ENCODE assay signal across 10 mouse cellular contexts in genomic region chr6:72768804-72769203, GRCm38 (mm10). TPM values are rescaled to one million over a fixed set of nuclear protein-coding genes. Genes with fewer than 3 reads are reported as not detected.
DNase-seq lines count a peak whose midpoint lies in the region; ATAC-seq lines count a peak whose summit lies in the region.
"Had no signal": no experiment of that assay in that cellular context is flagged by ENCODE, and none has a peak within 500 bp of the region (broad histone marks: within the 10 kb centered on the region; RNA-seq: fewer than 3 reads in every experiment).

No protein-coding gene starts in this region.

- intact Hi-C loops in gastrocnemius, postnatal 14 days (cut with DNase I; ENCODE audit: low total_unique reads): no loop called here

- 0 out of 2 replicates have a peak, but pooled peaks cover 4% of the 10 kb centered on the region for H3K9me3 ChIP-seq in heart, embryonic 10.5 days
- no peaks in the 10 kb centered on the region for H3K9me3 ChIP-seq in kidney, embryonic 15.5 days (replicated peaks)
- no peaks in the 10 kb centered on the region for H3K9me3 ChIP-seq in lung, embryonic 15.5 days
- H3K9me3 ChIP-seq: liver, embryonic 15.5 days had no signal

- 88% methylated on average over 9 of the region's 9 CpGs for WGBS in heart, embryonic 10.5 days
- WGBS in kidney, embryonic 15.5 days: 71% methylated on average over 9 of the region's 9 CpGs
- WGBS in lung, embryonic 15.5 days: 43% methylated on average over 9 of the region's 9 CpGs

- peaks cover 37% of the 10 kb centered on the region for H3K4me1 ChIP-seq in heart, embryonic 10.5 days
- peaks cover 42% of the 10 kb centered on the region for H3K4me1 ChIP-seq in kidney, embryonic 15.5 days
- H3K4me1 ChIP-seq in lung, embryonic 15.5 days: peaks cover 42% of the 10 kb centered on the region

- no peaks in the 10 kb centered on the region for H3K27me3 ChIP-seq in heart, embryonic 10.5 days (ENCODE audit: insufficient read depth, poor library complexity, severe bottlenecking)
- no peaks in the 10 kb centered on the region for H3K27me3 ChIP-seq in kidney, embryonic 15.5 days
- no peaks in the 10 kb centered on the region for H3K27me3 ChIP-seq in lung, embryonic 15.5 days
- H3K27me3 ChIP-seq: liver, embryonic 15.5 days had no signal

- peak; percentile 73 to 80 for DNase-seq in heart, adult 18-20 months
- DNase-seq in heart, embryonic 10.5 days (ENCODE audit: low spot score): no peak
- DNase-seq in cerebellum, adult 8-10 months: peak; percentile 8
- DNase-seq in gastrocnemius, postnatal 14 days: peak; percentile 59
- peak; percentile 58 for DNase-seq in testis, postnatal 14 days (ENCODE audit: low spot score)
- DNase-seq in embryo, embryonic 9.5 days (ENCODE audit: extremely low spot score): no peak

- no peak overlapping the region for H3K4me2 ChIP-seq in kidney, embryonic 15.5 days
- no peak overlapping the region for H3K4me2 ChIP-seq in lung, embryonic 15.5 days
- H3K4me2 ChIP-seq: liver, embryonic 15.5 days had no signal

- H3K4me3 ChIP-seq in heart, embryonic 10.5 days: no peak overlapping the region
- H3K4me3 ChIP-seq in kidney, embryonic 15.5 days (replicated peaks): no peak overlapping the region
- H3K4me3 ChIP-seq in lung, embryonic 15.5 days: no peak overlapping the region
- H3K4me3 ChIP-seq: liver, embryonic 15.5 days had no signal

- ATAC-seq in kidney, embryonic 15.5 days (replicated peaks; ENCODE audit: low FRiP score): 0 out of 2 replicates have a peak, but pooled peaks have one; percentile 15
- peak; percentile 48; the same call in 1 of the 2 replicates for ATAC-seq in lung, embryonic 15.5 days (ENCODE audit: borderline replicate concordance, extremely low read depth, low FRiP score, low TSS enrichment)

- peaks cover 26% of the 10 kb centered on the region for H3K36me3 ChIP-seq in heart, embryonic 10.5 days
- peaks cover 29% of the 10 kb centered on the region for H3K36me3 ChIP-seq in kidney, embryonic 15.5 days
- peaks cover 9% of the 10 kb centered on the region; the same call in 1 of the 2 replicates for H3K36me3 ChIP-seq in lung, embryonic 15.5 days
- H3K36me3 ChIP-seq: liver, embryonic 15.5 days had no signal

- no peak overlapping the region for H3K27ac ChIP-seq in heart, embryonic 10.5 days
- peak overlapping the region; percentile 80 for H3K27ac ChIP-seq in kidney, embryonic 15.5 days
- H3K27ac ChIP-seq in lung, embryonic 15.5 days: peak overlapping the region; percentile 78
- H3K27ac ChIP-seq: liver, embryonic 15.5 days had no signal

- no peak overlapping the region for H3K9ac ChIP-seq in kidney, embryonic 15.5 days
- H3K9ac ChIP-seq in lung, embryonic 15.5 days: no peak overlapping the region
- H3K9ac ChIP-seq: liver, embryonic 15.5 days had no signal

RNA-seq across cellular contexts. Expression of gene Tcf7l1, which starts 20.2 kb away (rescaled TPM):
- total RNA-seq in heart, adult 18-20 months (2021): 1 to 10 TPM; 8.2 to 9.2 TPM
- polyA plus RNA-seq in heart, embryonic 10.5 days (2016; fragmentation: Nextera tagmentation; extraction: Ambion mirVana): 14.7 and 25.9 TPM in 2 replicates
- total RNA-seq in gastrocnemius, postnatal 14 days (2021): 10 to 100 TPM in 1 of 2 experiments, 1 to 10 TPM in 1; 9.6 to 10.4 TPM
- 35.2 and 38.2 TPM in 2 replicates for polyA plus RNA-seq in kidney, embryonic 15.5 days (2015; fragmentation: Nextera tagmentation; extraction: Ambion mirVana)
- polyA plus RNA-seq in lung, embryonic 15.5 days (2015; fragmentation: Nextera tagmentation; extraction: Ambion mirVana): 31.5 and 33.8 TPM in 2 replicates
- total RNA-seq: common myeloid progenitor, adult 5-6 weeks had no signal

Comparison
In these comparisons a context has a peak if more than half of its experiments do, and no peak if none do; other contexts are left out.
1. DNase-seq: peak in heart, adult 18-20 months (2 of 2), cerebellum, adult 8-10 months (single experiment), gastrocnemius, postnatal 14 days (single experiment) and testis, postnatal 14 days (single experiment); none in heart, embryonic 10.5 days (single experiment) and embryo, embryonic 9.5 days (single experiment).